Mouse (Mus musculus): ENCODE measurements at regions not wholly inside any gene's neighbourhood (a gene's known extent, or its start where the extent isn't known, plus 50 kb on each side); places are given as distances from the start of the nearest gene placed in this dataset.
A peak's percentile ranks its signal among the peaks of the same experiment; 100 is the strongest.

GRCm38 (mm10) chr1:186909518-186910105, 57.6 kb upstream of the D1Pas1 start:
- H3K9ac ChIP-seq (ENCODE audit: low read depth, low read length): no peak overlapping the region
- WGBS: 76% methylated on average over 9 of the region's 9 CpGs
- ATAC-seq: no peak
- H3K27ac ChIP-seq (ENCODE audit: low read depth, low read length): no peak overlapping the region
- no peak overlapping the region for H3K4me3 ChIP-seq (ENCODE audit: low read length)
- no peaks in the 10 kb centered on the region for H3K27me3 ChIP-seq (replicated peaks; ENCODE audit: control insufficient read depth, insufficient read depth, low read length)
- no peaks in the 10 kb centered on the region for H3K4me1 ChIP-seq (ENCODE audit: control insufficient read depth, insufficient read depth, low read depth, low read length)
- no peak overlapping the region for H3K4me2 ChIP-seq (ENCODE audit: low read length)
- no peaks in the 10 kb centered on the region for H3K9me3 ChIP-seq (ENCODE audit: control insufficient read depth, low read length)
- H3K36me3 ChIP-seq (ENCODE audit: control insufficient read depth, insufficient read depth, low read length): no peaks in the 10 kb centered on the region

GRCm38 (mm10) chr1:186909073-186909472, 58.1 kb upstream of the D1Pas1 start:
- no peak overlapping the region for H3K4me3 ChIP-seq (ENCODE audit: low read length)
- no peak overlapping the region for H3K4me2 ChIP-seq (ENCODE audit: low read length)
- no peak for ATAC-seq
- H3K27me3 ChIP-seq (replicated peaks; ENCODE audit: control insufficient read depth, insufficient read depth, low read length): no peaks in the 10 kb centered on the region
- WGBS: 50% methylated on average over 9 of the region's 9 CpGs
- no peak overlapping the region for H3K9ac ChIP-seq (ENCODE audit: low read depth, low read length)
- no peaks in the 10 kb centered on the region for H3K36me3 ChIP-seq (ENCODE audit: control insufficient read depth, insufficient read depth, low read length)
- H3K27ac ChIP-seq (ENCODE audit: low read depth, low read length): no peak overlapping the region
- no peaks in the 10 kb centered on the region for H3K4me1 ChIP-seq (ENCODE audit: control insufficient read depth, insufficient read depth, low read depth, low read length)
- H3K9me3 ChIP-seq (ENCODE audit: control insufficient read depth, low read length): no peaks in the 10 kb centered on the region

- H3K9ac ChIP-seq (ENCODE audit: low read depth, low read length): no peak overlapping the region
- ATAC-seq: no peak
- H3K36me3 ChIP-seq (ENCODE audit: control insufficient read depth, insufficient read depth, low read length): no peaks in the 10 kb centered on the region
- H3K4me2 ChIP-seq (ENCODE audit: low read length): no peak overlapping the region
- no peaks in the 10 kb centered on the region for H3K27me3 ChIP-seq (replicated peaks; ENCODE audit: control insufficient read depth, insufficient read depth, low read length)
- H3K4me3 ChIP-seq (ENCODE audit: low read length): no peak overlapping the region
- H3K27ac ChIP-seq (ENCODE audit: low read depth, low read length): no peak overlapping the region
- no peaks in the 10 kb centered on the region for H3K4me1 ChIP-seq (ENCODE audit: control insufficient read depth, insufficient read depth, low read depth, low read length)
- 83% methylated on average over 10 of the region's 10 CpGs for WGBS
- no peaks in the 10 kb centered on the region for H3K9me3 ChIP-seq (ENCODE audit: control insufficient read depth, low read length)
These were observed 59.6 kb upstream of the D1Pas1 start for GRCm38 (mm10) chr1:186907409-186908170.

- Histone ChIP-seq H3K9me3 (ENCODE audit: control insufficient read depth, low read length) (no peaks in the 10 kb centered on the region), H3K36me3 (ENCODE audit: control insufficient read depth, insufficient read depth, low read length) (no peaks in the 10 kb centered on the region), H3K4me3 (ENCODE audit: low read length) (no peak overlapping the region), H3K4me1 (ENCODE audit: control insufficient read depth, insufficient read depth, low read depth, low read length) (no peaks in the 10 kb centered on the region), H3K27ac (ENCODE audit: low read depth, low read length) (no peak overlapping the region), H3K9ac (ENCODE audit: low read depth, low read length) (no peak overlapping the region), H3K4me2 (ENCODE audit: low read length) (no peak overlapping the region), H3K27me3 (replicated peaks; ENCODE audit: control insufficient read depth, insufficient read depth, low read length) (no peaks in the 10 kb centered on the region)
- WGBS: 91% methylated on average over 7 of the region's 7 CpGs
- no peak for ATAC-seq
These were observed 61.3 kb upstream of the D1Pas1 start for GRCm38 (mm10) chr1:186905942-186906341.

GRCm38 (mm10) chr1:186901548-186901947, 65.7 kb upstream of the D1Pas1 start:
- Histone ChIP-seq H3K4me1 (ENCODE audit: control insufficient read depth, insufficient read depth, low read depth, low read length) (no peaks in the 10 kb centered on the region), H3K27ac (ENCODE audit: low read depth, low read length) (no peak overlapping the region), H3K36me3 (ENCODE audit: control insufficient read depth, insufficient read depth, low read length) (no peaks in the 10 kb centered on the region), H3K9ac (ENCODE audit: low read depth, low read length) (no peak overlapping the region), H3K4me3 (ENCODE audit: low read length) (no peak overlapping the region), H3K4me2 (ENCODE audit: low read length) (no peak overlapping the region), H3K27me3 (replicated peaks; ENCODE audit: control insufficient read depth, insufficient read depth, low read length) (no peaks in the 10 kb centered on the region), H3K9me3 (ENCODE audit: control insufficient read depth, low read length) (no peaks in the 10 kb centered on the region)
- no peak for ATAC-seq
- 70% methylated on average over 6 of the region's 6 CpGs for WGBS

GRCm38 (mm10) chr1:186898203-186898602, 69.0 kb upstream of the D1Pas1 start:
- Histone ChIP-seq H3K9me3 (ENCODE audit: control insufficient read depth, low read length) (no peaks in the 10 kb centered on the region), H3K9ac (ENCODE audit: low read depth, low read length) (no peak overlapping the region), H3K4me2 (ENCODE audit: low read length) (no peak overlapping the region), H3K27ac (ENCODE audit: low read depth, low read length) (no peak overlapping the region), H3K36me3 (ENCODE audit: control insufficient read depth, insufficient read depth, low read length) (no peaks in the 10 kb centered on the region), H3K27me3 (replicated peaks; ENCODE audit: control insufficient read depth, insufficient read depth, low read length) (no peaks in the 10 kb centered on the region), H3K4me1 (ENCODE audit: control insufficient read depth, insufficient read depth, low read depth, low read length) (no peaks in the 10 kb centered on the region), H3K4me3 (ENCODE audit: low read length) (no peak overlapping the region)
- WGBS: 33% methylated on average over 8 of the region's 8 CpGs
- peak; percentile 45; the same call in 1 of the 2 replicates for ATAC-seq

- Histone ChIP-seq H3K36me3 (ENCODE audit: control insufficient read depth, insufficient read depth, low read length) (no peaks in the 10 kb centered on the region), H3K4me2 (ENCODE audit: low read length) (no peak overlapping the region), H3K9me3 (ENCODE audit: control insufficient read depth, low read length) (no peaks in the 10 kb centered on the region), H3K4me3 (ENCODE audit: low read length) (no peak overlapping the region), H3K9ac (ENCODE audit: low read depth, low read length) (no peak overlapping the region), H3K4me1 (ENCODE audit: control insufficient read depth, insufficient read depth, low read depth, low read length) (no peaks in the 10 kb centered on the region), H3K27me3 (replicated peaks; ENCODE audit: control insufficient read depth, insufficient read depth, low read length) (no peaks in the 10 kb centered on the region), H3K27ac (ENCODE audit: low read depth, low read length) (no peak overlapping the region)
- WGBS: 63% methylated on average over 5 of the region's 5 CpGs
- ATAC-seq: no peak
These were observed 77.7 kb upstream of the D1Pas1 start for GRCm38 (mm10) chr1:186889584-186889852.

GRCm38 (mm10) chr1:186888767-186889583, 78.2 kb upstream of the D1Pas1 start:
- no peak overlapping the region for H3K4me3 ChIP-seq (ENCODE audit: low read length)
- H3K27ac ChIP-seq (ENCODE audit: low read depth, low read length): no peak overlapping the region
- ATAC-seq: no peak
- H3K4me1 ChIP-seq (ENCODE audit: control insufficient read depth, insufficient read depth, low read depth, low read length): no peaks in the 10 kb centered on the region
- H3K9me3 ChIP-seq (ENCODE audit: control insufficient read depth, low read length): no peaks in the 10 kb centered on the region
- H3K9ac ChIP-seq (ENCODE audit: low read depth, low read length): no peak overlapping the region
- H3K27me3 ChIP-seq (replicated peaks; ENCODE audit: control insufficient read depth, insufficient read depth, low read length): no peaks in the 10 kb centered on the region
- no peaks in the 10 kb centered on the region for H3K36me3 ChIP-seq (ENCODE audit: control insufficient read depth, insufficient read depth, low read length)
- 35% methylated on average over 11 of the region's 11 CpGs for WGBS
- H3K4me2 ChIP-seq (ENCODE audit: low read length): no peak overlapping the region

GRCm38 (mm10) chr1:186887127-186887526, 80.1 kb upstream of the D1Pas1 start:
- Histone ChIP-seq H3K4me3 (ENCODE audit: low read length) (no peak overlapping the region), H3K4me2 (ENCODE audit: low read length) (no peak overlapping the region), H3K9me3 (ENCODE audit: control insufficient read depth, low read length) (no peaks in the 10 kb centered on the region), H3K27ac (ENCODE audit: low read depth, low read length) (no peak overlapping the region), H3K9ac (ENCODE audit: low read depth, low read length) (no peak overlapping the region), H3K36me3 (ENCODE audit: control insufficient read depth, insufficient read depth, low read length) (no peaks in the 10 kb centered on the region), H3K4me1 (ENCODE audit: control insufficient read depth, insufficient read depth, low read depth, low read length) (no peaks in the 10 kb centered on the region), H3K27me3 (replicated peaks; ENCODE audit: control insufficient read depth, insufficient read depth, low read length) (no peaks in the 10 kb centered on the region)
- WGBS: 57% methylated on average over 3 of the region's 3 CpGs
- ATAC-seq: no peak

Measured in hindbrain, embryonic 16.5 days (tissue).